Mouse (Mus musculus): ENCODE measurements around the gene Glrx. TPM values are rescaled to one million over a fixed set of nuclear protein-coding genes. Genes with fewer than 3 reads are reported as not detected.
"Not testable (repeated sequence)": the region's sequence is repeated elsewhere in the genome, so short reads cannot be mapped to it uniquely, and the experiment has no call there.

Glrx gene
- total RNA-seq (2021): 10 to 100 TPM; 54.1 to 55.2 TPM
- long read RNA-seq, experiment 1, transcript Glrx-201 (3 exons, 1,345 nt): major isoform, 99 of 111 reads
- long read RNA-seq, experiment 1, partial matches to known transcripts: 0 of 111 reads
- long read RNA-seq, experiment 1, other reads (novel, unspliced or antisense): 12 of 111 reads
- long read RNA-seq, experiment 2, transcript Glrx-201 (3 exons, 1,345 nt): major isoform, 93 of 105 reads
- long read RNA-seq, experiment 2, partial matches to known transcripts: 3 of 105 reads
- long read RNA-seq, experiment 2, other reads (novel, unspliced or antisense): 9 of 105 reads

- DNase-seq: peak; percentile 73 to 74
- intact Hi-C loops (cut with DNase I): no loop called here
Observed at GRCm38 (mm10) chr13:75839719-75840481, at the start of gene Glrx. Glrx (plus strand) TSS chr13:75839868.

- intact Hi-C loops (cut with DNase I): loop anchor here (10.0 kb wide), 1 partner anchor 286 kb away; no protein-coding TSS in a partner anchor
Observed at GRCm38 (mm10) chr13:75790550-75791205, 49.0 kb upstream of the Glrx start.

DNA sequence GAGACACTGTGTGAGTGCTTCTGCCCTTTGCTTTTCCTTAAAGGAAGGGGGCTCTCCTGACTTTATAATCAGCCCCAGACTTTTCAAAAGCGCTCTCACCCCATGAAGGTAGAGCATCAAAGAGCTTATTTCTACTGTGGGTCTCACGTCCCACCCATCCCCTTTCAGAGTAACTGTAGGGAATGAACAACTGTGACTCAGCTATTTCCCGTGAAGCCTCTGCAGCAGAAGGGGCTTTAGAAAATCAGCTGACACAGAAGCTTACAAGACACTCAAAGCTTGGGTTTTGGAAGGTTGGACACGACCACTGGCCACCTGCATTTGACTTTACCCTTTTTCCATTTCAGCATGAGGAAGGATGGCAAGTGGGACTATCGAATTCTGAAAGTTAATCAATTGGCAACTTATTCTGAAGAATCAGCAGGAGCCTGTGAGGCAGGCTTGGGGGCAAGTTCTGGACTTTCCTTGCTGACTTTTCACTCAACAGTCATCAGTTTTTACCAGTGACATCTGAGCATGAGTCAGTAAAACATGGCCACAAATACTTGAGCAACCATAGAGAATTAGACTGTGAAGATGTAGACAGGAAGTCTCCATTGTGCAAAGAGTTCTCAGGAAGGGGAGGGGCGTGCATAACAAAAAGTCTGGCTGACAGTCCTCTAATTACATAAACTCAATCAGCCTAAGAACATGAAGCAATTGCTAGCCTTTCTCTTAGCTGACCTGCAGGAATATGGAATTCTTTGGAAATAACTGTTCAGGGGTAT, 45.6 kb upstream of the Glrx start:
- DNase-seq: no peak
- intact Hi-C loops (cut with DNase I): loop anchor here (10.0 kb wide), 1 partner anchor 289 kb away; no protein-coding TSS in a partner anchor

More at GRCm38 (mm10) chr13:75790550-75791205, 49.0 kb upstream of the Glrx start:
- DNase-seq: no peak

DNA sequence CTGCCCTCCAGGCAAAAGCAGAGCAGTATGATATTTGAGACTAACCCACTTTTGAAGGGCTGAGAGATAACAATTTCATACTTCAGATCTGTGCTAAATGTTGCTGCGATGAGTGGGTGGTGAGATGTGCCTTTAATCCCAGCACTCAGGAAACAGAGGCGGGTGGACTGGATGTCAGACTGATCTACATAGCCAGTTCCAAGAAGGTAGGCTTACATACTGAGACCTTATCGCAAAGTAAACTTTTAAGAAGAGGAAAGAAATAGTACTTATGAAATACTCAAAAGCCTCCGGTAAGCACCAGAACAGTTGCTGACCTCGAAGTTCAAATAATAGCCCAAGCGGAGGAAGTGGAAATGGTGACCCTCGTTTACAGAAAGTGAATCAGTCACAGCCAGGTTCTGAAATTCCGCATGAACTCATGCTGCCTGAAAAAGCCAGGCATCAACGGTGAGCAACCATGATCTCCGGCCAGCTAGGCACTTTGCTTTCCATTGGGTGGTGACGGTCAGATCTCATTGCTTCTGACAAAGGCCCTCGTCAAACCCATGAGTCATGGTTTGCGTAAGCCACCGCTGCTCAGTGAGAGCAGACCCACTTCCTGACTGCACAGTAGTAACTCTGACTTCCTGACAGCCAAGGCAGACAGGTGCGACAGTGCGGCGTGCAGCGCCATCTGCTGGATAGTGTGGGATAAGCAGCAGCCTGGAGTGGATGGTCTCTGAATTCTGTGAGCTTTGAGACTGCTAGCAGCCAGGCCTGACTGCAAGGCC, 42.1 kb upstream of the Glrx start:
- intact Hi-C loops (cut with DNase I): loop anchor here (1.0 to 10.0 kb wide), 3 partner anchors 293 to 935 kb away; no protein-coding TSS in a partner anchor
- DNase-seq: peak; percentile 90 to 93

- peak; percentile 13 to 24 for DNase-seq
- intact Hi-C loops (cut with DNase I): loop anchor here (10.0 kb wide), 1 partner anchor 294 kb away; no protein-coding TSS in a partner anchor
Observed at GRCm38 (mm10) chr13:75798413-75799302, 41.0 kb upstream of the Glrx start.

DNA sequence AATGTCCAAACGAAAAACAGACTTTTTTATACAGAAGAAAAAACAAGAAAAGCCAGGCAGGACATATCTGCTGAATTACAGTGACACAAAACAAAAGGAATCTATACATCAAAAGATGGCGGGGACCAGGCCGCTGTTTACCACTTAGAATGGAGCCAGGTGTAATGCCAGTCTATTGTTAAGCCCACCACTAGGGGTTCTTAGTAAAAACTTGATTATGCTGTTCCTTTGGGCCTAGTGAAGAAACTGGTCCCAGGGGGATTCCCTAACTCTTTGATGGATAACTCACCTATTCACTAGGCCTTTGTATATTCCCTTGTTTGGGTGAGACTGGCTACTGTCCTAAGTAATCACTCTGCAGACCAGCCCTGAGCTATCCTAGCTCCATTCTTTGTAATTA, 40.2 kb upstream of the Glrx start:
- intact Hi-C loops (cut with DNase I): loop anchor here (10.0 kb wide), 1 partner anchor 295 kb away; no protein-coding TSS in a partner anchor
- no peak for DNase-seq

- intact Hi-C loops (cut with DNase I): no loop called here
- DNase-seq: no peak
Observed at GRCm38 (mm10) chr13:75807969-75808368, 31.7 kb upstream of the Glrx start.

GRCm38 (mm10) chr13:75809957-75810356, 29.7 kb upstream of the Glrx start:
- intact Hi-C loops (cut with DNase I): no loop called here
- no peak for DNase-seq

- intact Hi-C loops (cut with DNase I): no loop called here
- DNase-seq: no peak
Observed at GRCm38 (mm10) chr13:75817183-75817582, 22.5 kb upstream of the Glrx start.

DNA sequence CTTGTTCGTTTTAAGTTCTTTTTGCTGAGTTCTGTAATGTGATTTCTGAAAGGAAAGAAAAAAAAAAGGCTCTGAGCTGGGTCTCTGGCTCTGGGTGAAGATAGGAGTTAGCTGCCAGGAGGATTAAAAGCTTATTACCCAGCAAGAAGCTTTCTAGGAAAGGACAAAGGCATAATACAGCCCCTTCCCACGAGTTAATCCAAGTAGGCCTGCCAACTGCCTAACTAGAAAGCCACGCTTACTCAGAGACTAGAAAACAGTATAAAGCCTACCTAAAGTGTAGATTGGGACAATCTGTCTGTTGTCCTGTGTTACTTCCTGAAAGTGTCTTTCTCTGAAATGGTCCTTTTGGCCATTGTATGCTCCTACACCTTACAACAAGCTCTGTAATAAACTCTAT, 21.2 kb upstream of the Glrx start:
- DNase-seq: no peak
- intact Hi-C loops (cut with DNase I): no loop called here

- intact Hi-C loops (cut with DNase I): no loop called here
Observed at GRCm38 (mm10) chr13:75818945-75819706, 20.5 kb upstream of the Glrx start.

GRCm38 (mm10) chr13:75819898-75820297, 19.8 kb upstream of the Glrx start:
- intact Hi-C loops (cut with DNase I): no loop called here
- no peak for DNase-seq

More at GRCm38 (mm10) chr13:75818945-75819706, 20.5 kb upstream of the Glrx start:
- no peak for DNase-seq

GRCm38 (mm10) chr13:75822366-75822765, 17.3 kb upstream of the Glrx start:
- DNase-seq; intact Hi-C loops (cut with DNase I): not testable (repeated sequence)

- DNase-seq: no peak
- intact Hi-C loops (cut with DNase I): no loop called here
Observed at GRCm38 (mm10) chr13:75823201-75823600, 16.5 kb upstream of the Glrx start.

GRCm38 (mm10) chr13:75824611-75825319, 14.9 kb upstream of the Glrx start:
- DNase-seq: no peak

DNA sequence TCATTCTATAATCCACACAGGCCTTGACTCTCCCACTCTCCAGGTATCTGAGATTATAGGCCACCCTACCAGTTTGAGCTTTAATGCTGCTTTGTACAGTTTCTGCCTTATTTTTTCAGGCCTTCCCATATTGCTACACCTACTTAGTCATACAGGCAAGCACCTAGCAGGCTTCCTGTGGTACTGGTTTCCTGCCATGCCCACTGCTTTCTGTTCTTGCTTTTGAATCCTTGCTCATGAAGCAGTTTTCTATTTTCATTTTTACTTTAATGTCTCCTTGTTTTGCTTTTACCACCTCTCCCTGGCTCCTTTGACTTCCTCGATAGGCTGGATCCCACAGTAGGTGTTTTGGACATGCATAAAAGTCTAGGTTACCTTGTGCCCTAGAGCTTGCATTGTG, 14.3 kb upstream of the Glrx start:
- no peak for DNase-seq
- intact Hi-C loops (cut with DNase I): no loop called here

More at GRCm38 (mm10) chr13:75824611-75825319, 14.9 kb upstream of the Glrx start:
- intact Hi-C loops (cut with DNase I): no loop called here

- no peak for DNase-seq
- intact Hi-C loops (cut with DNase I): no loop called here
Observed at GRCm38 (mm10) chr13:75830708-75831107, 9.0 kb upstream of the Glrx start.

All from heart, postnatal 14 days (tissue).